Mouse (Mus musculus): Measurements from ENCODE around the gene Gm17651.

DNA sequence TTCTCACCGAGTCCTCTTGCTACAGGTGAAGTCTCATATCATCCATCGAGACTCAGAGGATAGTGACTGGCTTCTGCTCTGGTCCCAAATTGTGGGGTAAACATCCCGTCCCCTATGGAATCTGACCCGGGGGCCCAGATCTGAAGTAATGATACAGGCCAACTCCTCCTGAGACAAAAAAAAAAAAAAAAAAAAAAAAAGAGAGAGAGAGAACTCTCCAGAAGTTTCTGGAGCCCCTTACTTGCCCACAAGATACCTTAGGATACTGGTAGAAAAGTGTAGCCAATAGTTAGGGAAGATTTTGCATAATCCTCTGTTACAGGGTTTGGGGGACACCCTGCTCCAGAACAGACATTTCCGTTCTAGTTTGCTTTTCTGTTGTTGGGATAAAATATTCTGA lies 8.1 kb upstream of the Gm17651 start:
- TF ChIP-seq CTCF (IDR thresholded peaks at IDR 0.05; ENCODE audit: extremely low read depth, insufficient read depth, low read length) (no peak), POLR2A (IDR thresholded peaks at IDR 0.05; ENCODE audit: extremely low read depth, insufficient read depth, low read length) (no peak)

Measured in cortical plate, adult 2 months (tissue).